Mouse (Mus musculus) liver, postnatal 0 days (tissue): ENCODE data around the gene Tmed6.

Experiments used
- CTCF ChIP-seq: sonication (generic); IDR thresholded peaks from 2 replicates; pipeline ENCODE4 v1.5.1; 2016; ENCODE audit warnings: antibody characterized with exemption, low read depth
- EP300 ChIP-seq: IDR thresholded peaks from 2 replicates; pipeline ENCODE4 v1.6.1; 2016; ENCODE audit warnings: antibody characterized with exemption, low read depth, mild to moderate bottlenecking

GRCm38 (mm10) chr8:107074128-107074527 is 8.7 kb upstream of the Tmed6 start:
- TF ChIP-seq CTCF (no peak), EP300 (no peak)
